Mouse (Mus musculus): ENCODE results near the gene Dst. TPM values are rescaled to one million over a fixed set of nuclear protein-coding genes. Genes with fewer than 3 reads are reported as not detected.
A peak's percentile ranks its signal among the peaks of the same experiment; 100 is the strongest.

The Dst gene
- polyA plus RNA-seq, 1 experiment: 49.7 TPM

- no peak overlapping the region for H3ac ChIP-seq (ENCODE audit: control insufficient read depth, insufficient read length)
- peak overlapping the region; percentile 57 for H3K4me2 ChIP-seq (ENCODE audit: low read depth)
- TF ChIP-seq SRF (IDR thresholded peaks at IDR 0.05; ENCODE audit: control insufficient read depth, insufficient read length, low read depth): no peak
- TF ChIP-seq MYOG (IDR thresholded peaks at IDR 0.05; ENCODE audit: control insufficient read depth in 1 of 3, insufficient read depth in 1 of 3, insufficient read length in 2 of 3, low read depth in 2 of 3): no peak
- TF ChIP-seq E2F4 (IDR thresholded peaks at IDR 0.05; ENCODE audit: insufficient read depth): no peak
- no peak for TF ChIP-seq TCF12 (IDR thresholded peaks at IDR 0.05; ENCODE audit: insufficient read depth, poor library complexity, severe bottlenecking)
- no peak for TF ChIP-seq REST (IDR thresholded peaks at IDR 0.05; ENCODE audit: insufficient read depth, insufficient read length)
- no peak for TF ChIP-seq CEBPB (IDR thresholded peaks at IDR 0.05; ENCODE audit: insufficient read depth, poor library complexity, severe bottlenecking)
- TF ChIP-seq TCF3 (IDR thresholded peaks at IDR 0.05; ENCODE audit: insufficient read length, low read depth): no peak
- no peak for TF ChIP-seq MAX (IDR thresholded peaks at IDR 0.05; ENCODE audit: low read depth)
- no peak for TF ChIP-seq POLR2A (IDR thresholded peaks at IDR 0.05; ENCODE audit: insufficient read length, low read depth)
- TF ChIP-seq MYOD1 (IDR thresholded peaks at IDR 0.05; ENCODE audit: control insufficient read depth in 1 of 3, insufficient read length in 2 of 3, low read depth in 2 of 3): no peak
- no peak overlapping the region for H3K4me3 ChIP-seq
- H3K27me3 ChIP-seq (ENCODE audit: control insufficient read depth, insufficient read depth, insufficient read length): no peaks in the 10 kb centered on the region
- H3K79me2 ChIP-seq (ENCODE audit: control insufficient read depth, insufficient read depth): peaks cover 100% of the 10 kb centered on the region
- no peaks in the 10 kb centered on the region for H3K36me3 ChIP-seq (ENCODE audit: control insufficient read depth, insufficient read depth)
These were observed 109.3 kb downstream of the Dst start for GRCm38 (mm10) chr1:34017323-34017722.

- TF ChIP-seq MAX (IDR thresholded peaks at IDR 0.05; ENCODE audit: low read depth) (no peak), REST (IDR thresholded peaks at IDR 0.05; ENCODE audit: insufficient read depth, insufficient read length) (no peak), POLR2AphosphoS2 (IDR thresholded peaks at IDR 0.05; ENCODE audit: insufficient read length, low read depth) (no peak), TCF3 (IDR thresholded peaks at IDR 0.05; ENCODE audit: insufficient read length, low read depth) (no peak)
- no peak overlapping the region for H3ac ChIP-seq (ENCODE audit: control insufficient read depth, insufficient read length)
- no peaks in the 10 kb centered on the region for H3K36me3 ChIP-seq (ENCODE audit: control insufficient read depth, insufficient read depth)
- no peaks in the 10 kb centered on the region for H3K27me3 ChIP-seq (ENCODE audit: control insufficient read depth, insufficient read depth, insufficient read length)
- H3K79me2 ChIP-seq (ENCODE audit: control insufficient read depth, insufficient read depth): peaks cover 100% of the 10 kb centered on the region
- H3K4me2 ChIP-seq (ENCODE audit: low read depth): no peak overlapping the region
- no peak overlapping the region for H3K4me3 ChIP-seq
These were observed 112.6 kb downstream of the Dst start for GRCm38 (mm10) chr1:34020599-34020998.

- TF ChIP-seq REST (IDR thresholded peaks at IDR 0.05; ENCODE audit: insufficient read depth, insufficient read length) (no peak), E2F4 (IDR thresholded peaks at IDR 0.05; ENCODE audit: insufficient read depth) (no peak), CEBPB (IDR thresholded peaks at IDR 0.05; ENCODE audit: insufficient read depth, poor library complexity, severe bottlenecking) (no peak), USF1 (IDR thresholded peaks at IDR 0.05; ENCODE audit: low read depth) (no peak), MYOG (IDR thresholded peaks at IDR 0.05; ENCODE audit: control insufficient read depth in 1 of 3, insufficient read depth in 1 of 3, insufficient read length in 2 of 3, low read depth in 2 of 3) (no peak), POLR2A (IDR thresholded peaks at IDR 0.05; ENCODE audit: insufficient read length, low read depth) (no peak), POLR2AphosphoS2 (IDR thresholded peaks at IDR 0.05; ENCODE audit: insufficient read length, low read depth) (no peak), MAX (IDR thresholded peaks at IDR 0.05; ENCODE audit: low read depth) (no peak), SRF (IDR thresholded peaks at IDR 0.05; ENCODE audit: control insufficient read depth, insufficient read length, low read depth) (no peak), TCF12 (IDR thresholded peaks at IDR 0.05; ENCODE audit: insufficient read depth, poor library complexity, severe bottlenecking) (no peak), MYOD1 (IDR thresholded peaks at IDR 0.05; ENCODE audit: control insufficient read depth in 1 of 3, insufficient read length in 2 of 3, low read depth in 2 of 3) (no peak), TCF3 (IDR thresholded peaks at IDR 0.05; ENCODE audit: insufficient read length, low read depth) (no peak)
- Histone ChIP-seq H3K79me2 (ENCODE audit: control insufficient read depth, insufficient read depth) (peaks cover 100% of the 10 kb centered on the region), H3ac (ENCODE audit: control insufficient read depth, insufficient read length) (no peak overlapping the region), H3K36me3 (ENCODE audit: control insufficient read depth, insufficient read depth) (no peaks in the 10 kb centered on the region), H3K4me2 (ENCODE audit: low read depth) (peak overlapping the region; percentile 60), H3K4me3 (no peak overlapping the region), H3K27me3 (ENCODE audit: control insufficient read depth, insufficient read depth, insufficient read length) (no peaks in the 10 kb centered on the region)
These were observed 113.5 kb downstream of the Dst start for GRCm38 (mm10) chr1:34021574-34021973.

GRCm38 (mm10) chr1:34023154-34023553 lies 115.1 kb downstream of the Dst start:
- Histone ChIP-seq H3K36me3 (ENCODE audit: control insufficient read depth, insufficient read depth) (no peaks in the 10 kb centered on the region), H3K79me2 (ENCODE audit: control insufficient read depth, insufficient read depth) (peaks cover 100% of the 10 kb centered on the region), H3ac (ENCODE audit: control insufficient read depth, insufficient read length) (no peak overlapping the region), H3K4me3 (no peak overlapping the region), H3K27me3 (ENCODE audit: control insufficient read depth, insufficient read depth, insufficient read length) (no peaks in the 10 kb centered on the region), H3K4me2 (ENCODE audit: low read depth) (no peak overlapping the region)
- TF ChIP-seq E2F4 (IDR thresholded peaks at IDR 0.05; ENCODE audit: insufficient read depth): no peak
- no peak for TF ChIP-seq POLR2A (IDR thresholded peaks at IDR 0.05; ENCODE audit: insufficient read length, low read depth)
- TF ChIP-seq MYOD1 (IDR thresholded peaks at IDR 0.05; ENCODE audit: control insufficient read depth in 1 of 3, insufficient read length in 2 of 3, low read depth in 2 of 3): no peak
- no peak for TF ChIP-seq TCF12 (IDR thresholded peaks at IDR 0.05; ENCODE audit: insufficient read depth, poor library complexity, severe bottlenecking)
- no peak for TF ChIP-seq TCF3 (IDR thresholded peaks at IDR 0.05; ENCODE audit: insufficient read length, low read depth)
- no peak for TF ChIP-seq REST (IDR thresholded peaks at IDR 0.05; ENCODE audit: insufficient read depth, insufficient read length)
- no peak for TF ChIP-seq CEBPB (IDR thresholded peaks at IDR 0.05; ENCODE audit: insufficient read depth, poor library complexity, severe bottlenecking)
- TF ChIP-seq MAX (IDR thresholded peaks at IDR 0.05; ENCODE audit: low read depth): no peak
- no peak for TF ChIP-seq SRF (IDR thresholded peaks at IDR 0.05; ENCODE audit: control insufficient read depth, insufficient read length, low read depth)
- TF ChIP-seq USF1 (IDR thresholded peaks at IDR 0.05; ENCODE audit: low read depth): no peak
- TF ChIP-seq MYOG (IDR thresholded peaks at IDR 0.05; ENCODE audit: control insufficient read depth in 1 of 3, insufficient read depth in 1 of 3, insufficient read length in 2 of 3, low read depth in 2 of 3): no peak
- no peak for TF ChIP-seq POLR2AphosphoS2 (IDR thresholded peaks at IDR 0.05; ENCODE audit: insufficient read length, low read depth)

- Histone ChIP-seq H3K79me2 (ENCODE audit: control insufficient read depth, insufficient read depth) (peaks cover 100% of the 10 kb centered on the region), H3K27me3 (ENCODE audit: control insufficient read depth, insufficient read depth, insufficient read length) (no peaks in the 10 kb centered on the region), H3K4me2 (ENCODE audit: low read depth) (no peak overlapping the region), H3K36me3 (ENCODE audit: control insufficient read depth, insufficient read depth) (no peaks in the 10 kb centered on the region), H3ac (ENCODE audit: control insufficient read depth, insufficient read length) (no peak overlapping the region), H3K4me3 (no peak overlapping the region)
- TF ChIP-seq MAX (IDR thresholded peaks at IDR 0.05; ENCODE audit: low read depth): no peak
- peak in 2 of 3 experiments; percentile 71 to 89 for TF ChIP-seq MYOD1 (IDR thresholded peaks at IDR 0.05; ENCODE audit: control insufficient read depth in 1 of 3, insufficient read length in 2 of 3, low read depth in 2 of 3)
- peak; percentile 62 to 91 (median 71) for TF ChIP-seq MYOG (IDR thresholded peaks at IDR 0.05; ENCODE audit: control insufficient read depth in 1 of 3, insufficient read depth in 1 of 3, insufficient read length in 2 of 3, low read depth in 2 of 3)
- TF ChIP-seq REST (IDR thresholded peaks at IDR 0.05; ENCODE audit: insufficient read depth, insufficient read length): no peak
- TF ChIP-seq POLR2A (IDR thresholded peaks at IDR 0.05; ENCODE audit: insufficient read length, low read depth): no peak
These were observed 117.9 kb downstream of the Dst start for GRCm38 (mm10) chr1:34025879-34026278.

All from myocyte (in vitro differentiated cells).